In genomic region chr14:118763917-118764495, GRCm38 (mm10) we compare ENCODE assay signal across 28 mouse cellular contexts. TPM values are rescaled to one million over a fixed set of nuclear protein-coding genes. Genes with fewer than 3 reads are reported as not detected.
A peak's percentile ranks its signal among the peaks of the same experiment; 100 is the strongest.
DNase-seq lines count a peak whose midpoint lies in the region; ATAC-seq and TF ChIP-seq lines count a peak whose summit lies in the region.
"Had no signal": no experiment of that assay in that cellular context is flagged by ENCODE, and none has a peak within 500 bp of the region (broad histone marks: within the 10 kb centered on the region; RNA-seq: fewer than 3 reads in every experiment).

No protein-coding gene starts in this region.

- 53% methylated on average over 9 of the region's 9 CpGs for WGBS in intestine, embryonic 14.5 days
- 57% methylated on average over 9 of the region's 9 CpGs for WGBS in intestine, embryonic 15.5 days
- 73% methylated on average over 9 of the region's 9 CpGs for WGBS in liver, postnatal 0 days (ENCODE audit: insufficient replicate concordance)
- 78% methylated on average over 9 of the region's 9 CpGs for WGBS in liver, embryonic 12.5 days (ENCODE audit: insufficient replicate concordance)

- H3K4me2 ChIP-seq in intestine, embryonic 14.5 days (ENCODE audit: low read length): no peak overlapping the region
- H3K4me2 ChIP-seq in intestine, embryonic 15.5 days (replicated peaks): no peak overlapping the region
- H3K4me2 ChIP-seq in liver, postnatal 0 days (ENCODE audit: low read depth, low read length): no peak overlapping the region
- no peak overlapping the region for H3K4me2 ChIP-seq in liver, embryonic 12.5 days
- H3K4me2 ChIP-seq: forebrain, embryonic 15.5 days; heart, embryonic 12.5 days; midbrain, embryonic 13.5 days had no signal

- no peak for DNase-seq in intestine, embryonic 14.5 days (ENCODE audit: low spot score)
- no peak for DNase-seq in liver, postnatal 0 days
- peak; percentile 85 for DNase-seq in 3T3-L1 (ENCODE audit: low read depth, low spot score)
- peak; percentile 15 for DNase-seq in lung, postnatal 25 days (ENCODE audit: low spot score)
- no peak for DNase-seq in ovary, postnatal 36 days (ENCODE audit: low spot score)
- DNase-seq: adrenal gland, adult 8-10 months; B cell, adult 2 months; cerebellum, adult 2 months; cerebellum, postnatal 36 days; gastrocnemius, postnatal 10 days; heart, postnatal 10 days; kidney, adult 2 months; kidney, postnatal 14 days; left cerebral cortex, postnatal 4 days; right cerebral cortex, postnatal 14 days; spleen, adult 18-20 months had no signal

- no peak overlapping the region for H3K27ac ChIP-seq in intestine, embryonic 14.5 days (ENCODE audit: low read depth)
- no peak overlapping the region for H3K27ac ChIP-seq in intestine, embryonic 15.5 days
- no peak overlapping the region for H3K27ac ChIP-seq in liver, postnatal 0 days (ENCODE audit: low read depth)
- H3K27ac ChIP-seq in liver, embryonic 12.5 days: no peak overlapping the region
- H3K27ac ChIP-seq: forebrain, embryonic 15.5 days; hindbrain, embryonic 10.5 days; liver, embryonic 14.5 days; midbrain, embryonic 13.5 days had no signal

- no peaks in the 10 kb centered on the region for H3K36me3 ChIP-seq in intestine, embryonic 14.5 days (ENCODE audit: control insufficient read depth, insufficient read depth, low read length)
- H3K36me3 ChIP-seq in intestine, embryonic 15.5 days: no peaks in the 10 kb centered on the region
- H3K36me3 ChIP-seq in liver, postnatal 0 days (replicated peaks; ENCODE audit: insufficient read depth, low read length): no peaks in the 10 kb centered on the region
- no peaks in the 10 kb centered on the region for H3K36me3 ChIP-seq in liver, embryonic 12.5 days
- H3K36me3 ChIP-seq: forebrain, embryonic 15.5 days; G1E; heart, embryonic 12.5 days; hindbrain, embryonic 10.5 days; midbrain, embryonic 13.5 days had no signal

- ATAC-seq in intestine, embryonic 14.5 days (replicated peaks; ENCODE audit: low FRiP score, low TSS enrichment, low read depth): 0 out of 2 replicates have a peak, but pooled peaks have one; percentile 53
- no peak for ATAC-seq in intestine, embryonic 15.5 days
- ATAC-seq in liver, postnatal 0 days: peak; percentile 41; the same call in 1 of the 2 replicates
- no peak for ATAC-seq in liver, embryonic 12.5 days
- ATAC-seq in megakaryocyte, adult 5-6 weeks (ENCODE audit: poor library complexity, severe bottlenecking): no peak
- ATAC-seq: forebrain, embryonic 15.5 days; hindbrain, embryonic 16.5 days; midbrain, embryonic 13.5 days had no signal

- no peaks in the 10 kb centered on the region for H3K9me3 ChIP-seq in intestine, embryonic 14.5 days (ENCODE audit: control insufficient read depth, low read length)
- no peaks in the 10 kb centered on the region for H3K9me3 ChIP-seq in intestine, embryonic 15.5 days
- H3K9me3 ChIP-seq in liver, postnatal 0 days (ENCODE audit: low read length): no peaks in the 10 kb centered on the region
- no peaks in the 10 kb centered on the region for H3K9me3 ChIP-seq in liver, embryonic 12.5 days (replicated peaks)
- H3K9me3 ChIP-seq: forebrain, embryonic 15.5 days; heart, embryonic 12.5 days; hindbrain, embryonic 10.5 days; megakaryocyte, embryonic 14.5 days; midbrain, embryonic 13.5 days had no signal

- no peaks in the 10 kb centered on the region for H3K27me3 ChIP-seq in intestine, embryonic 14.5 days (replicated peaks; ENCODE audit: control insufficient read depth, insufficient read depth, low read length)
- H3K27me3 ChIP-seq in intestine, embryonic 15.5 days (replicated peaks): no peaks in the 10 kb centered on the region; the same call in 1 of the 2 replicates
- peaks cover 15% of the 10 kb centered on the region; the same call in 1 of the 2 replicates for H3K27me3 ChIP-seq in liver, postnatal 0 days (ENCODE audit: insufficient read depth, low read length)
- peaks cover 5% of the 10 kb centered on the region; the same call in 1 of the 2 replicates for H3K27me3 ChIP-seq in liver, embryonic 12.5 days (replicated peaks)
- H3K27me3 ChIP-seq: CH12.LX had no signal

- TF ChIP-seq CTCF in liver, postnatal 0 days (IDR thresholded peaks at IDR 0.05; ENCODE audit: low read depth): no peak

- H3K4me3 ChIP-seq in intestine, embryonic 14.5 days (ENCODE audit: low read depth, low read length): no peak overlapping the region
- no peak overlapping the region for H3K4me3 ChIP-seq in intestine, embryonic 15.5 days (replicated peaks)
- no peak overlapping the region for H3K4me3 ChIP-seq in liver, postnatal 0 days (ENCODE audit: low read depth, low read length)
- H3K4me3 ChIP-seq in liver, embryonic 12.5 days: no peak overlapping the region
- H3K4me3 ChIP-seq: forebrain, embryonic 15.5 days; heart, embryonic 12.5 days; hindbrain, embryonic 10.5 days; megakaryocyte, embryonic 14.5 days; midbrain, embryonic 13.5 days had no signal

- no peaks in the 10 kb centered on the region for H3K4me1 ChIP-seq in intestine, embryonic 14.5 days (replicated peaks; ENCODE audit: control insufficient read depth, insufficient read depth, low read length)
- no peaks in the 10 kb centered on the region for H3K4me1 ChIP-seq in intestine, embryonic 15.5 days (replicated peaks)
- H3K4me1 ChIP-seq in liver, postnatal 0 days (ENCODE audit: insufficient read depth): no peaks in the 10 kb centered on the region
- peaks cover 27% of the 10 kb centered on the region for H3K4me1 ChIP-seq in liver, embryonic 12.5 days
- H3K4me1 ChIP-seq: forebrain, embryonic 15.5 days; heart, embryonic 12.5 days; hindbrain, embryonic 10.5 days; midbrain, embryonic 13.5 days had no signal

- no peak for TF ChIP-seq EP300 in liver, postnatal 0 days (IDR thresholded peaks at IDR 0.05; ENCODE audit: low read depth)

- H3K9ac ChIP-seq in intestine, embryonic 14.5 days (ENCODE audit: low read length): no peak overlapping the region
- no peak overlapping the region for H3K9ac ChIP-seq in intestine, embryonic 15.5 days
- H3K9ac ChIP-seq in liver, postnatal 0 days (replicated peaks): no peak overlapping the region
- no peak overlapping the region for H3K9ac ChIP-seq in liver, embryonic 12.5 days
- H3K9ac ChIP-seq: forebrain, embryonic 15.5 days; heart, embryonic 12.5 days; liver, embryonic 14.5 days; midbrain, embryonic 13.5 days had no signal

RNA-seq across cellular contexts. Expression of gene Cldn10, which starts 23.7 kb away (rescaled TPM):
- 0.93 and 14.2 TPM in 2 replicates for polyA plus RNA-seq in intestine, embryonic 14.5 days (2014; fragmentation: Nextera tagmentation; extraction: Ambion mirVana)
- polyA plus RNA-seq in intestine, embryonic 15.5 days (2015; fragmentation: Nextera tagmentation; extraction: Ambion mirVana): 19.7 and 39.7 TPM in 2 replicates
- polyA plus RNA-seq in liver, postnatal 0 days (2015; fragmentation: Nextera tagmentation; extraction: Ambion mirVana): 0.32 and 0.61 TPM in 2 replicates
- 0.17 and 0.30 TPM in 2 replicates for polyA plus RNA-seq in liver, embryonic 12.5 days (2016; fragmentation: Nextera tagmentation; extraction: Ambion mirVana)
- total RNA-seq in megakaryocyte, adult 5-6 weeks (2015): not detected in 2 replicates
- total RNA-seq in megakaryocyte, adult 5-6 weeks (2017): 0.29 TPM in 1 of 2 replicates, not detected in the other
- total RNA-seq: CH12.LX had no signal
- polyA plus RNA-seq: G1E had no signal

RNA-seq across cellular contexts. Expression of gene Abcc4, which starts 58.0 kb away (rescaled TPM):
- 3.5 and 4.4 TPM in 2 replicates for polyA plus RNA-seq in intestine, embryonic 14.5 days (2014; fragmentation: Nextera tagmentation; extraction: Ambion mirVana)
- polyA plus RNA-seq in intestine, embryonic 15.5 days (2015; fragmentation: Nextera tagmentation; extraction: Ambion mirVana): 2.2 and 2.3 TPM in 2 replicates
- 1.1 and 1.2 TPM in 2 replicates for polyA plus RNA-seq in liver, postnatal 0 days (2015; fragmentation: Nextera tagmentation; extraction: Ambion mirVana)
- polyA plus RNA-seq in liver, embryonic 12.5 days (2016; fragmentation: Nextera tagmentation; extraction: Ambion mirVana): 3.0 and 3.4 TPM in 2 replicates
- total RNA-seq in megakaryocyte, adult 5-6 weeks (2015): 29.8 and 32.4 TPM in 2 replicates
- 24.6 and 28.5 TPM in 2 replicates for total RNA-seq in megakaryocyte, adult 5-6 weeks (2017)

Comparison
In these comparisons a context has a peak if more than half of its experiments do, and no peak if none do; other contexts are left out.
1. ATAC-seq: peak in intestine, embryonic 14.5 days (single experiment) and liver, postnatal 0 days (single experiment); none in intestine, embryonic 15.5 days (single experiment), liver, embryonic 12.5 days (single experiment) and megakaryocyte, adult 5-6 weeks (single experiment).
2. DNase-seq: peak in 3T3-L1 (single experiment) and lung, postnatal 25 days (single experiment); none in intestine, embryonic 14.5 days (single experiment), liver, postnatal 0 days (single experiment) and ovary, postnatal 36 days (single experiment).